Mouse (Mus musculus) spleen, postnatal 10 days (tissue): ENCODE measurements around the gene Mypop.
A peak's percentile ranks its signal among the peaks of the same experiment; 100 is the strongest.

ENCODE experiments used
- DNase-seq, 2 experiments: peaks; one replicate each; pipeline ENCODE4 v3.0.0; 2021 to 2022; ENCODE audit warnings: low spot score in 2 of 2

The Mypop gene

GRCm38 (mm10) chr7:18990601-18991295, at the start of gene Mypop:
Gene Mypop, plus strand, starts transcription at chr7:18991245.
- peak; percentile 83 to 97 for DNase-seq

GRCm38 (mm10) chr7:18942376-18942775, 48.7 kb upstream of the Mypop start:
- DNase-seq, result no peak

GRCm38 (mm10) chr7:18942815-18943214, 48.2 kb upstream of the Mypop start:
- no peak for DNase-seq

GRCm38 (mm10) chr7:18948151-18948550, 42.9 kb upstream of the Mypop start:
- DNase-seq, result no peak

GRCm38 (mm10) chr7:18949781-18950522, 41.1 kb upstream of the Mypop start:
- no peak for DNase-seq

GRCm38 (mm10) chr7:18950523-18951315, 40.3 kb upstream of the Mypop start:
- no peak for DNase-seq

GRCm38 (mm10) chr7:18951397-18951796, 39.6 kb upstream of the Mypop start:
- peak in 1 of 2 experiments; percentile 63 for DNase-seq

GRCm38 (mm10) chr7:18957569-18958383, 33.3 kb upstream of the Mypop start:
- DNase-seq, result peak; percentile 6 to 17

GRCm38 (mm10) chr7:18958384-18958766, 32.7 kb upstream of the Mypop start:
- no peak for DNase-seq

- no peak for DNase-seq
Observed at GRCm38 (mm10) chr7:18959446-18959845, 31.6 kb upstream of the Mypop start.

- no peak for DNase-seq
Observed at GRCm38 (mm10) chr7:18962171-18962792, 28.8 kb upstream of the Mypop start.

- DNase-seq, result no peak
Observed at GRCm38 (mm10) chr7:18962795-18963194, 28.2 kb upstream of the Mypop start.

GRCm38 (mm10) chr7:18963294-18963843, 27.7 kb upstream of the Mypop start:
- no peak for DNase-seq

- no peak for DNase-seq
Observed at GRCm38 (mm10) chr7:18965312-18965711, 25.7 kb upstream of the Mypop start.

GRCm38 (mm10) chr7:18967603-18968002, 23.4 kb upstream of the Mypop start:
- no peak for DNase-seq

GRCm38 (mm10) chr7:18970956-18971355, 20.1 kb upstream of the Mypop start:
- DNase-seq, result peak in 1 of 2 experiments; percentile 30

GRCm38 (mm10) chr7:18978381-18978780, 12.7 kb upstream of the Mypop start:
- DNase-seq, result no peak

- peak in 1 of 2 experiments; percentile 60 for DNase-seq
Observed at GRCm38 (mm10) chr7:18986503-18986902, 4.5 kb upstream of the Mypop start.

- DNase-seq, result no peak
Observed at GRCm38 (mm10) chr7:18987100-18987499, 3.9 kb upstream of the Mypop start, which contains the start of gene Nanos2. Gene Nanos2, plus strand, starts transcription at chr7:18987400.

- DNase-seq, result no peak
Observed at GRCm38 (mm10) chr7:18987747-18988146, 3.3 kb upstream of the Mypop start.

- DNase-seq, result no peak
Observed at GRCm38 (mm10) chr7:18988780-18989179, 2.3 kb upstream of the Mypop start.
